Mouse (Mus musculus) c-Kit-positive CD71-negative TER-119-negative erythroid progenitor cells, embryonic 14.5 days (primary cell): ENCODE measurements at regions not wholly inside any gene's neighbourhood (a gene's known extent, or its start where the extent isn't known, plus 50 kb on each side); places are given as distances from the start of the nearest gene placed in this dataset.
A peak's percentile ranks its signal among the peaks of the same experiment; 100 is the strongest.

Experiments used
- DNase-seq: peaks from one replicate; pipeline ENCODE4 v3.0.0-alpha.2; 2013; ENCODE audit warnings: low read depth

- no peak for DNase-seq
Measured at GRCm38 (mm10) chr16:96372021-96372751, 71.2 kb downstream of the Itgb2l start.

- no peak for DNase-seq
Measured at GRCm38 (mm10) chr16:96371117-96371516, 72.3 kb downstream of the Itgb2l start.

- peak; percentile 47 for DNase-seq
Measured at GRCm38 (mm10) chr16:96370213-96370612, 73.2 kb downstream of the Itgb2l start.
